Mouse (Mus musculus): Measurements from ENCODE around the gene Slc35f6. TPM values are rescaled to one million over a fixed set of nuclear protein-coding genes. Genes with fewer than 3 reads are reported as not detected.

Slc35f6 gene
- polyA plus RNA-seq, 1 experiment = 56.5 TPM

DNA sequence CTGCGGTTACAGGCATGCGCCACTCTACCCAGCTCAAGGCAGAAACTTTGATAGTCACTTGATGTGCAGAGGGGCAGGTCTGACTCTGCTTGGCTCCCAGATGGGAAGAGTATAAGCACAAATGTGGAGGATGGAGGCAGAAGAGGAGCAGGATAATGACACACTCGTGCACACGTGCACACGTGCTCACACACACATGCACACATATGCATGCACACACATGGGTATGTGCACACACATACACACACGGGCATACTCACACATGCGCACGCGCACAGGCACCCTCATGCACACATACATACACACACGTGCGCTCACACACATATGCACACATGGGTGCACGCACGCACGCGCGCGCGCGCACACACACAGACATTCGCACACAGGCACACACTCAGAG is 27.2 kb upstream of the Slc35f6 start:
- no peak for DNase-seq (ENCODE audit: extremely low spot score in 1 of 2, low spot score in 1 of 2)

- no peak for DNase-seq (ENCODE audit: extremely low spot score in 1 of 2, low spot score in 1 of 2)
These were observed 26.4 kb upstream of the Slc35f6 start for GRCm38 (mm10) chr5:30621211-30621790.

DNA sequence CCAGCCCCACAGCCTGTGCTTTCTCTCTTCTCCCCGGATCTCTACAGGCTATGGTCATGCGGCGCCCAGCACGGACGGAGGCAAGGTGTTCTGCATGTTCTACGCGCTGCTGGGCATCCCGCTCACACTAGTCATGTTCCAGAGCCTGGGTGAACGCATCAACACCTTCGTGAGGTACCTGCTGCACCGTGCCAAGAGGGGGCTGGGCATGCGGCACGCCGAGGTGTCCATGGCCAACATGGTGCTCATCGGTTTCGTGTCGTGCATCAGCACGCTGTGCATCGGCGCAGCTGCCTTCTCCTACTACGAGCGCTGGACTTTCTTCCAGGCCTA is 25.9 kb upstream of the Slc35f6 start:
- DNase-seq (ENCODE audit: extremely low spot score in 1 of 2, low spot score in 1 of 2) = no peak

- no peak for DNase-seq (ENCODE audit: extremely low spot score in 1 of 2, low spot score in 1 of 2)
These were observed 25.4 kb upstream of the Slc35f6 start for GRCm38 (mm10) chr5:30622177-30622840.

- no peak for DNase-seq (ENCODE audit: extremely low spot score in 1 of 2, low spot score in 1 of 2)
These were observed 24.9 kb upstream of the Slc35f6 start for GRCm38 (mm10) chr5:30622841-30623185.

- DNase-seq (ENCODE audit: extremely low spot score in 1 of 2, low spot score in 1 of 2) = no peak
These were observed 24.4 kb upstream of the Slc35f6 start for GRCm38 (mm10) chr5:30623380-30623779.

- no peak for DNase-seq (ENCODE audit: extremely low spot score in 1 of 2, low spot score in 1 of 2)
These were observed 23.4 kb upstream of the Slc35f6 start for GRCm38 (mm10) chr5:30624311-30624710.

GRCm38 (mm10) chr5:30624908-30625307 is 22.8 kb upstream of the Slc35f6 start:
- DNase-seq (ENCODE audit: extremely low spot score in 1 of 2, low spot score in 1 of 2) = no peak

DNA sequence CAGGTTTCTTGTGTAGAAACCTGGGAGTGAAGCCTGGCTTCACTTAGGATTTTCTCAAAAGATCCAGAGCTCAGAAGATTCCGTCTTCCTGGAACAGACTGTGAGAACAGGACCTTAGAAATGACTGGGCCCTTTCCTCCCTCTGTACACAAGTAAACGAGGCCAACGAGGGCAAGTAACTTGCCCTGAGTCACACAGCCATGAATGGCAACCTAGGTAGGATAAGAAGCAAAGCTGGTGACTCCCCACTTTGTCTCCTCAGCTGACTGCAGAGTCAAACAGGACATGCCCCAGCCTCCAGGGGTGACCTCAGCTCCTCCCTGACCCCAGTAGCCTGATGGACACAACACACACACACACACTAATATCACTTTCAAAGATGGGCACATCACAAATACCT is 22.4 kb upstream of the Slc35f6 start:
- no peak for DNase-seq (ENCODE audit: extremely low spot score in 1 of 2, low spot score in 1 of 2)

GRCm38 (mm10) chr5:30626331-30627105 is 21.2 kb upstream of the Slc35f6 start:
- no peak for DNase-seq (ENCODE audit: extremely low spot score in 1 of 2, low spot score in 1 of 2)

- DNase-seq (ENCODE audit: extremely low spot score in 1 of 2, low spot score in 1 of 2) = no peak
These were observed 19.2 kb upstream of the Slc35f6 start for GRCm38 (mm10) chr5:30628511-30628910.

DNA sequence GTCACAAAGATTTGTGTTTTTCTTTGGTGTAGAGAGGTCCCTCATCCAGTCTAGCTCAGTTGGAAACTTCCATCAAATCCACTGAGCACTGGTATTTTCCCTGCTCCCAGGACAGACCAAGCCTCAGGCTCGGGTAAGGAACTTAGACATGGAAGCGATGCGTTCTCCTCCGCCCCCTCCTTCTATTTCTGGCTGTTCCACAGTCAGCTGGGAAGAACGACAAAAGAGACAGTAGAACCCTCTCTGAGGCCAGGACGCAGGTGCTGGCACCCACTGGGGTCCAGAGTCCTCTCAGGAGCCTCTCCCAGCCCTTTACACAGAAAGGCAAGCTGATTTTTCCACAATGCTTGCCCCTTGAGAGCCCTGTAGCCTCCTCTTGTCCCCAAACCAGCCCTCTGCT is 17.3 kb upstream of the Slc35f6 start:
- DNase-seq (ENCODE audit: extremely low spot score in 1 of 2, low spot score in 1 of 2) = peak; percentile 32 to 67

DNA sequence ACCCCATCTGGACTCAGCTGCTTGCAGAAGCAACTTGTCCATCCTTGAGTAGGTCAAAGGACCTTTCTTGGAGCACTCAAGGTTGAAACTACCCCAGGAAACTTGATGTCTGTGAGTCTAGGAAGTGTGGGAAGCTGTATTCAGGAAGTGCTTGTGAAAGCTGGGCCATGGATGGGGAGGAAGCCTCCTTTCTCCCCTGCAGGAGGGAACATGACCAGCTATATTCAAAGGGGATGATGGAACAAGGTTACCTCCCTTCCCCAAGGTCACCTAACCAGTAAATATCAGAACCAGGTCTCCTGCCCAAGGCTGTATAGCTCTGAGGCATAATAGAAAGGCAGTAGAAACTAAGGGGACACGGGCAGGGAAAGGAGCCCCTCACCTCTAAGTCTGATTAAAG is 15.6 kb upstream of the Slc35f6 start:
- no peak for DNase-seq (ENCODE audit: extremely low spot score in 1 of 2, low spot score in 1 of 2)

GRCm38 (mm10) chr5:30636994-30637393 is 10.7 kb upstream of the Slc35f6 start:
- DNase-seq (ENCODE audit: extremely low spot score in 1 of 2, low spot score in 1 of 2) = no peak

DNA sequence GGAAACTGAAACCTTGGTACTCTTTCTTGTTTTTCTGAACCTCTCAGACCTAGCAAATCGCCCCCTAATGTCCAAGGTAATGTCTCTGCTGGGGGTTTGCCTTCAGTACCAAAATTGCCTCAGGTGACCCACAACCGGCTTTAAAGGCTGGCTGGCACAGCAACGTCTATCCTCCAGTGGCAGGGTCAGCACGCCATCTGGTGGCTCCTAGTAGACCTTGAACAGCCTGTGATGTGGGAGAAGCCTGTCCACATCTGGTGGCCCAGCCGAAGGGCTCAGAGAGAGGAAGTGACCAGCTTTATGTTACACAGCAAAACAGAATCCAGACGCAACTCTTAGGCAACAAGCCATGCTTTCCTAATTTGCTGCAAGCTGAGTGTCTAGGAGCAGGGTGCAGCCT is 9.7 kb upstream of the Slc35f6 start:
- peak; percentile 65 to 90 for DNase-seq (ENCODE audit: extremely low spot score in 1 of 2, low spot score in 1 of 2)

GRCm38 (mm10) chr5:30643477-30644179 is 4.1 kb upstream of the Slc35f6 start:
- peak; percentile 49 to 78 for DNase-seq (ENCODE audit: extremely low spot score in 1 of 2, low spot score in 1 of 2)

- no peak for DNase-seq (ENCODE audit: extremely low spot score in 1 of 2, low spot score in 1 of 2)
These were observed 1.7 kb upstream of the Slc35f6 start for GRCm38 (mm10) chr5:30646036-30646435.

DNA sequence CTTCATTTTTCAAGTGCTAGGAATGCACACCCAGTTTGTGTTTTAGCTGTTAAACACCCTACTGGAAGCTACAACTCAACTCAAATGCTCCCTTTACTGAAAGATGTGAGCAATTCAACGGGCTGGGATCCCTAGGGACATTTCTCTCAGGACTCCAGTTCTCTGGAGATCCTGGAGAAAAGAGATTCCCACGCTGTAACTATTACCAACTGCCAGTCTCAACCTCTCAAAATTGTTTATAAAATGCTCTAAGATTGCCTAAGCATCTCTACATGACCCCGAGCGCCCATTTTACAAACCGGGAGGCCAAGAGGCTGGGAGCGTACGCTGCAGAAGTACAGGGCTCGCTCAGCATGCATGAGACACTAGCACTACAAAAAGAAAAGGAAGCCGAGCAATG is 337 bp upstream of the Slc35f6 start:
- no peak for DNase-seq (ENCODE audit: extremely low spot score in 1 of 2, low spot score in 1 of 2)

- no peak for DNase-seq (ENCODE audit: extremely low spot score in 1 of 2, low spot score in 1 of 2)
These were observed 1.8 kb downstream of the Slc35f6 start for GRCm38 (mm10) chr5:30649558-30649957.

- DNase-seq (ENCODE audit: extremely low spot score in 1 of 2, low spot score in 1 of 2) = no peak
These were observed 3.0 kb downstream of the Slc35f6 start for GRCm38 (mm10) chr5:30650756-30651155.

GRCm38 (mm10) chr5:30651554-30651953 is 3.8 kb downstream of the Slc35f6 start:
- DNase-seq (ENCODE audit: extremely low spot score in 1 of 2, low spot score in 1 of 2) = no peak

All from frontal cortex, adult 2 months (tissue).